Mouse (Mus musculus): ENCODE measurements around the gene Unc5c.
A peak's percentile ranks its signal among the peaks of the same experiment; 100 is the strongest.

Unc5c gene

DNA sequence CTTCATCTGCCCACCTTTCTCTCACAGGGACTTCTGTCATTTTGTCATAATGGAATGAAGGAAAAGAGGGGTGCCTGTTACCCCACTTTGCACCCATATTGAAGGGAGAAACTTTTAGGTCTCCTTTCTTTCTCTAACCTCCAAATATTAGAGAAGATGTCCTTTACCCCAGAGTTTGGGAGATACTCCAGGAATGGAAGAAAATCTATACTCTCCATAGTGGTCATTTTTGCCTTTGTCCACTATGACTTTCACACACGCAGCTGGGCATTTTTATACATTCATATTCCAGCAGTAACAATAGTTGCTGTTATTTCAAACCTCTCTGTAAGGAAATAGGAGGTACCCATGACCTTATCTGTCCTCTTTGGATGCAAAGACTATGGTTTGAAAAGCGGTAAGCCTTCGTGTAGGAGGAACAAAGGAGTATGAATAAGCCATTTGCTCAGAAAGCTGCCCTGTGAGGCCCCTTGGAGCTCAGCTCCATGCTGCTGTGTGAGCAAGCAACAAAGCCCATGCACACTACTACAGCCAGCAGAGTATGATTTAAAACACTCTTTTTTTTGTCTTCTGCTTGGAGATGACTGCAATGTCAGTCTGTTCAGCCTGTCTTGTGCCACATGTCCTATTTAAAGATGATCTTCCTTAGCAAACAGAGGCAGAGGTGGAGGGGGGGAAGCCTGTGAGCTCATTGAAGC lies 353.7 kb downstream of the Unc5c start:
- DNase-seq (ENCODE audit: low read depth) = no peak

DNA sequence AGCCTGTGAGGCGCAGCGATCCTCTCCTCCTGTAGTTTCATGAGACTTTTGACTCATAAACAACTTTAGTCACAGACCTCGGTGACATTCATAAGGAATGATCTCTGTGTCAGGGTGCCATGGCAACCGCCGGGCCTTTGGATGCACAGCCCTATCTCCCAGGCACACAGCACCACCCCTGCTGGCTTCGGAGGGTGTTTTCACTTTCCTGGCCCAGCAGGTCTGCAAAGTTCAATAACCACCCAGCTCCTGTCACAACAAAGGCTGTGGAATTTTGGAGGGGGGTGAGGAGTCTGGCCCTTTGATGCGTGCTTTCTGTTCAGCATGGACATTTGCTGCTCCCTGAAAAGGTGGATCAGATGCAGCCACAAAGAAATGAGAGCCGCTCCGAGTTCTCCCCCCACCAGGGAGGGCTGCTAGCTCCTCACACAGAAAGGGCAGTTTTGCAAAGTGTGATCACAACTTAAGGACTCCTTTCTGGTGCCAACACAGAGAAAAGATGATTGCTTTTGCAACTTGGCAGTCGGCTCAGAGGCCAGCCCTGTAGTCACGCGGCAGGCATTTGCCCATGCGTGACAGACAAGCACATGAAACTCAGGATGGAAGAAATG lies 354.4 kb downstream of the Unc5c start:
- no peak for DNase-seq (ENCODE audit: low read depth)

DNA sequence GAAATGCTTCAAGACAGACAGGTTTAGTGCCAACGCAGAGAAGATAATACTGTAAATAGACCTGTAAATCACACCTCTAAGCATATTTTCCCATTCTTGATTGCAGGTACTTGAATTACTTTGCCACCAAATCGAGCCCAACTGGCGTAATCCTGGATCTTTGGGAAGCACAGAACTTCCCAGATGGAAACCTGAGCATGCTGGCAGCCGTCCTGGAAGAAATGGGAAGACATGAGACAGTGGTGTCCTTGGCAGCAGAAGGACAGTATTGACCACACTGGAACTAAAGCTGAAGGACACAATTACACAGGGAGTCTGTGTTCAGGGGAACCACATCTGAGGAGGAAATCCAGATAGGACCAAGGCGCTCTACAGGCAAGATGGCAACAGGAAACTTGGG lies 363.3 kb downstream of the Unc5c start:
- no peak for DNase-seq (ENCODE audit: low read depth)

DNA sequence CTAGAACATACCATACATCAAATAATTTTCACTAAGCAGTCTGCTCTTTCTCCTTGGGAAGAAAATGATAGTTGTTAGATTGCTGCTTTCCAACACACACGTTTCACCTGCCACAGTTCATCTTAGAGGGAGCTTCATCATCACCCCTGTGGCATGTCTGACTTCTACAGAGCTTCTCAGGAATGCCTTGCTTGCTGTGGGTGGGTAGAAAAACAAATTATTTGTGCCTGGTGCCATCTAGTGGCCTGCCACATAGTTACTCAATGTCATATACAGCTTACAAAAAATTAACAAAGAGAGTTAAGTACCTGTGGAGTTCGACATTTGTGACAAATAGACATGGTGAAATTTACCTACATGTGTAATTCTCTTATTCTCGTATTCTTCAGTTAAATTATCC lies 366.1 kb downstream of the Unc5c start:
- peak; percentile 2 for DNase-seq (ENCODE audit: low read depth)

DNA sequence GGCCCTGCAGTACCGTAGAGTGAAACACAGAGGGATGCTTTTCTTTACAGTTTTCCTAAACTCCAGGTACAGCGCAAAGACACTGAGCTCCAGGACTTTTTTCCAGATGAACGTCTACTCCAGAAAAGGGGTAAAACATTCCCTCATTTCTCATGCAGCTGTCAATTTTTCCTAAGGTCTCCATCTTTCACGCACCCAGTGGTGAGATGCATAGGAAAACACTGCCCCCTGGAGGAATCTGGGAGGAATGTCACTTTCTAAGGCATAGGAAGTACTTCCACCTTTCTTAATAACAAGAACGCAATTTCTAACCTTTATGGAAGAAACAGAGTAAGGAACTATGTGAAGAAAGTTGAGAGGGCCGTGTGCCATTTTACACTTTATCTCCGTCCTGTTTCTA lies 373.8 kb downstream of the Unc5c start:
- peak; percentile 4 for DNase-seq (ENCODE audit: low read depth)

DNA sequence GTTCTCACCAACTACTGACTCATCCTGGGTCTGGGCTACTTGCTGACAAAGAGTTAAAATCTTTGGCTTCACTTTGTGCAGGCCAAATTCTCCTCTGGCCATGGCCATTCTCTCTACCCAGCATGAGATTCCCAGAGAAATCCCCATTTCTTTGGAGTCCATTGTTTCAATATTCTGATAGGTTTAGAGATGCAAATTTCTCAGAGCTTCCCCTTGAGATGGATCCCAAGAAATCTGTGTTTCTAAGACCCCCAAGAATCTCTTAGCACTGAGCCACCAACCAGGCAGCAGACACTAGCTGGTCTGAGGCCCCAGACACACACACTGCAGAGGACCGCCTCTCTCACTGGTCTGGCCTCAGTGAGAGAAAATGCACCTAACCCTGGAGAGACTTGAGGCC lies 384.2 kb downstream of the Unc5c start:
- DNase-seq (ENCODE audit: low read depth) = no peak

DNA sequence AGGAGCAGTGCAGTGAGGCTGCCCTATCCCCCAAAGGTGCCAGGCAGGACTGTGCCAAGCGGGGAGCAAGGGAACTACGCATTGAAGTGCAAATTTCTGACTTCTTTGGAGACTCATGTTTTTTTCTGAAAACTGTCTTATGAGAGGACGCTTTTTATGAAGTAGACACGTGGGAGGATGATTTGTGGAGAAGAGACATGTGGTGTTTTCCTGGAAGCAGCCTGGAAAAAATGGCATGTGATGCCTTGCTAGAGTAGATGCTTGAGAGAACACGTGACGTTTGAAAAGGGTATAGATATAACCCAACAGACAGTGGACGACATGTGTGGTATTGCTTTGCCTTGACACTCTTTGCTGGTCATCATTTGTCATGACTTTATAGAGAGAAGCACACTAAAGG lies 385.1 kb downstream of the Unc5c start:
- no peak for DNase-seq (ENCODE audit: low read depth)

DNA sequence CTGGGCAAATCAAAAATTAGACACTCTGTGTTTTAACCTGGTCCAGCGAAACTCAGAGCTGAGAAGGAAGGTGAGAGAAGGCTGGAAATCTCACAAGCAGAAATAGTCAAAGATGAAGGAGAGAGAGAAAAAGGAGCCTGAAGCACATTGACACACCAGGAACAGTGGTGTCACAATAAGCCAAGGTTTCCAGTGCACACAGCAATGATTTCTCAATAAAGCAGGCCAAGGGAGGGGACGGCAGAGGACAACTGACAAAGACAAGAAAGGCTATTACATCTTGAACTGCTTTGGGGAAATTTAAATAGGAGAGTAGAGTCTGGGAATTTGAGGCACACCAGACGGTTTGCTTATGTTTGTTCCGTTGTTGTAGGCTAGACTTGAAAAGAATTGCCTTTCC lies 389.3 kb downstream of the Unc5c start:
- no peak for DNase-seq (ENCODE audit: low read depth)

DNA sequence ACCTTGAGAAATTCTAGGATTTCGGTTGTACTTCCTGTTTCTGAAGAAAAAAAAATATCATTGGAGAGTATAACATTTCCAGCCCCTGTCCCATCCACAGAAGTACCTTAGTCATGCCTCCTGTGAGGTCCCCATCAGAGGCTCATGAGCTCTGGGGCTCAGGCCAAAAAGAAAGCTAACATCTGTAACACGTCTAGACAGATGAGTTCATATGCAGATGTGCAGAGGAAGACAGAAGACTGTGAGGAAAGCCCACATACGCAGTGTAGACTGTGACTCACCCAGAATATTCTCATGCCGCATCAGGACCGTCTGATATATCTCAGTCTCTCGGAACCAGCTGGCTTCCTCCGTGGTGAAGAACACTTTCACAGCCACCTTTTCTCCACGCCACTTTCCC lies 392.1 kb downstream of the Unc5c start:
- DNase-seq (ENCODE audit: low read depth) = no peak

DNA sequence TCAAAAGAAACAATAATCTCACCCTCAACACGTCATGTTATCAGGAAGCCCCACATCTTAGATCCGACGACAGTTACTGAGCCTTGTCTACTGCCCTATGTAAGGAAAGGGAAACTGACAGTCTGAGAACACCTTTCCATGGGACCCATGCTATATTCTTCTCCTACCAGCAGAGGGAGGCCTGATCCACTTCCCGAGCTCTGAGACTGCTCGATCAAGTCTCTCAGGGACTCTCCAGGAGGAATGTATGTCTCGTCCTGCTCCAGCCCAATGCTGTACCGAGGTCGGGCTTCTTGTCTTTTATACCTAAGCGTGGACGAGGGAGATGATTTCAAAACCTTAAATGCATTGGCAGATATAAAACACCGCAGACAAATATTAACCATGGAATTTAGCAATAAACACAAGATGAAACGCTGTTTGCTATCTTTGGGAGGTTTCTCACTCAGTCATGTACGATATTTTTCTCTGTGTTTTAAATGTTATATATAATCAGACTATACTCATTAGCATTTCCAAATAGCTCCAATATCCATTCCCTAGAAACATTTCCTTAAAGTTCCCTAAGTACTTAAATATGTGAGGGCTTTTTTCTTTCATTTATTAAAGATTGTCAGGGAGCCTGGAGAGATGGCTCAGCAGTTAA lies 397.9 kb downstream of the Unc5c start:
- DNase-seq (ENCODE audit: low read depth) = peak; percentile 3

DNA sequence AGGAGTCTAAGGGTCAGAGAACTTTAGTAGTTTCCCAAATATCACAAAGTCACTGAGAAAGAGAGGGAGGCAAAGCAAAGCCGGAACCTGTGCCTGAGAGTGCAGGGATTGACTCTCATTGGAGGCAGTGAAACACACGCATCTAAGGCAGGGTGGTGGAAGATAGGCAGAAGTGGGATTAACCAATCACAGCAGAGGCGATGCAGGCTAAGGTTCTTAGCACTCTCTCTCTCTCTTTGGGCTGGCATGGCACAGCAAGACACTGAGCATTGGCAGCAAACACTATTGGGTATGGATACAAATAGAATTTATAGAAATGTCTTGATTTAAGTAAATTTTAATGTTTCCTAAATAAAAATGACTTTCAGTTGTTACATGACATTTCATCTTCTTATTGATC lies 406.8 kb downstream of the Unc5c start:
- DNase-seq (ENCODE audit: low read depth) = no peak

DNA sequence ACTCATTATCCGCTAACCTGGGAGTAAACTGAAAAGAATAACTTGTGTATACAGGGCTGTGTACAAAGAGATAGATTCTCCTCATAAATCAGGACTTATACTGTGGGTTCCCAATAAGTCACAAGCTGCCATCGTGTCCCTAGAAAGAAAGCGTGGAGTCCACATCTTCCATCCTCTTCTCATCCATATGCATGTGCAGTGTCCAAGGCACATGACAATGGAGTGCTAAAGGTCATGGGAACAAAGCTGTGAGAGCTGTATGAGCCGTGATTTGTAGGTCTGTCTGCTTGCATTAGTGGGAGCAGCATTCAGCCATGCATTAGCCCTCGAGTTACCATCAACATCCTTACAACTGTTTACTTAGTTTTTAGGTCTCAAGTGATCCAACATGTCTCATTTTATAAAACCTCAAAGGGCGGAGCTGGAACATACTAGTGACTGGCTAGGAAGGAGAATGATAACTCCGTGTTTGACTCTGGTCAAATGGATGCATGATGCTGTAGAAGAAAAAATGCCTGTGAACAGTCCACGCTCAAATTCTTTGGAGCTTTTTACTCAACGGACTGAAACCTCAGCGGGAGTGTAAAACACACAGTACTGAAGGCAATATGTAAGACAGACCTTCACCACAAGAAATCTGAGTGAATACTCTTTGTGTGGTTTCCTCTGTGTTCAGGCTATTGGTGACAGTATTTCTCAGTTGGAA lies 407.5 kb downstream of the Unc5c start:
- DNase-seq (ENCODE audit: low read depth) = no peak

DNA sequence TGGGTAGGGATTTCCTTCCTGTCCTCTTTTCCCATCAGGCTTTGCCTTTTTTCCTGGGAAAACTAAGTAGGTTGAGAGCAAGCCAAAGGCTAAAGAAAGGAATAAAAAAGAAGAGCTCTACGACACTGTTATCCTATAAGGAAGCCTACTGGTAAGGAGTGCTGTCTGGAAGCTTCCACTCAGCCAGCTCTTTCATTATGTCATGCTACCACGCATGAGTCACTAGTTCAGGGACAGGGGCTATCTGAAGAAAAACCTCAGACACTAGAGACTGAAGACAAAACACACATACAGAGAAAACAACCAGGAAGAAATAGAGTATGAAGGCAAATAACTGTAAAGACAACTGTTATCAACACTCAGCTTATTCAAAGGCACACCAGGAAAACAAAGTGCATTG lies 417.5 kb downstream of the Unc5c start:
- no peak for DNase-seq (ENCODE audit: low read depth)

DNA sequence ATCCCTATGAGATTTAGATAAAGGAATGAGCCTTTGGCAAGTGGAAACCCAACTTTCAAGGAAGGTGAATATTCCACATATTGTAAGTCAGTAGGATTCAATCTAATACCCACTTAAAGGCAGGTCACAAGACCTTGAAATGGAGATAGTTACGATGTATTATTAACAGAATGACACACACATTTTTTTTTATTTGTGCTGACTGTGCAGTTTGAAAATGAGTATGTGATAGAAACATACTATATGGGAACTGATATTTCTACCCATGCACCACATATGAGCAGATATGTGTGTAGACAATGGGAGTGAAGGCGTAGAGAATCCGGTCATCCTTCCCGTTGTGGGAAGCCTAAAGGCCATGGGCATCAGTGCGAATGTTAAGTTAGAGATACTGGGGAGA lies 419.2 kb downstream of the Unc5c start:
- no peak for DNase-seq (ENCODE audit: low read depth)
